ENCODE assay signal across 16 mouse cellular contexts in genomic region chr2:135564231-135564630, GRCm38 (mm10).
"Had no signal": no experiment of that assay in that cellular context is flagged by ENCODE, and none has a peak within 500 bp of the region (broad histone marks: within the 10 kb centered on the region; RNA-seq: fewer than 3 reads in every experiment).

No protein-coding gene starts in this region.

- H3K27ac ChIP-seq: kidney, postnatal 0 days; layer of hippocampus, adult 2 months; limb, embryonic 10.5 days; limb, embryonic 13.5 days; liver, embryonic 13.5 days; macrophage; midbrain, embryonic 12.5 days; midbrain, embryonic 15.5 days; neural tube, embryonic 12.5 days; neural tube, embryonic 15.5 days had no signal

- H3K4me3 ChIP-seq: layer of hippocampus, adult 2 months; limb, embryonic 10.5 days; limb, embryonic 13.5 days; liver, embryonic 13.5 days; midbrain, embryonic 12.5 days; midbrain, embryonic 15.5 days; neural tube, embryonic 12.5 days; neural tube, embryonic 15.5 days had no signal

- DNase-seq: kidney, postnatal 25 days; layer of hippocampus, adult 9-11 months; liver, embryonic 13.5 days; lung, adult 2 months; lung, postnatal 14 days; thymus, adult 18-20 months; thymus, postnatal 36 days had no signal
